Mouse (Mus musculus) megakaryocyte, embryonic 14.5 days (primary cell): ENCODE data around the gene Cacna2d4.

ENCODE experiments used
- FLI1 ChIP-seq: IDR thresholded peaks from 2 replicates; pipeline ENCODE4 v1.6.1; 2012; ENCODE audit warnings: low read length, inconsistent platforms, mixed read lengths
- GATA1 ChIP-seq: IDR thresholded peaks from 3 replicates; pipeline ENCODE4 v1.6.1; 2012; ENCODE audit warnings: mixed read lengths, low read length, inconsistent platforms, borderline replicate concordance

DNA sequence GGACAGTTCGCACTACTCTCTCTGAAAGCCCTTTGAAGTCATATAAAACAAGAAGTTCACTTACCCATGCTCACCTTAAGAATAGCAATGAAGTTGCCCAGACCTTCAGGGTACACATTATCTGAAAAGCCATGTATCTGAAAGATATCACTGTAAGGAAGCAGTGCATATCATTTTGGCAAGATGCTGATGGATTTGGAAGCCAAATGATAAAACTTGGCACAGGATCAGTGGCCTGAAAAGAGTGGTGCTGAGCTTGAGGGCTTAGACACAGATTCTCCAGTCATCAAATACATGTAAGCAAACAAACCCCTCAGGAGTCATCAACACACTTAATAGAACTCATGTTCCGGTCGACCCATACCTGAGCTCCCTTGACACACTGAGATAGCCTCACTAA lies 164.3 kb downstream of the Cacna2d4 start:
- no peak for TF ChIP-seq FLI1
- TF ChIP-seq GATA1 = no peak
